Mouse (Mus musculus) liver, adult (tissue): ENCODE data around the gene Mgll.
A peak's percentile ranks its signal among the peaks of the same experiment; 100 is the strongest.

Experiments
- GATA4 ChIP-seq: IDR thresholded peaks from 2 replicates; pipeline ENCODE4 v1.6.1; 2014; ENCODE audit warnings: mild to moderate bottlenecking, low read length; ENCODE audit not compliant: insufficient replicate concordance

The Mgll gene

DNA sequence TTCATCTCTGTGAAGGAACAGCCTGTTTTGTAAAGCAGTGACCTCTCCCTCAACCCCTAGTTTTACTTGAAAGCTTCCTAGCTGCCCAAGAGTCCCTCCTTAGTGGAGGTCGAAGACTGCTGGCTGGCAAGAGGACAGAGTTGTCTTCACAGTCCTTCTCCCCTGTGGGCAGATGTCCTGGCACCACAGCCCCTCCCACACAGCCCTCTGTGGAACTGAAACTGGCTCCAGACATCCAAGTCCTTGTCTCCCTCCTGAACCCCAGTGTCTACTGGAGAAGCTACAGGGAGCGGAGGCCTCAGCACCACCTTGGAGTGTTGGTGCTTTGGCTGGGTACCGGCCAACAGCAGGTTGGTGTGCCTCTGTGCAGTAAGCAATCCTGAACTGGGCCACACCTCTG, 91.3 kb downstream of the Mgll start:
- TF ChIP-seq GATA4, result no peak

DNA sequence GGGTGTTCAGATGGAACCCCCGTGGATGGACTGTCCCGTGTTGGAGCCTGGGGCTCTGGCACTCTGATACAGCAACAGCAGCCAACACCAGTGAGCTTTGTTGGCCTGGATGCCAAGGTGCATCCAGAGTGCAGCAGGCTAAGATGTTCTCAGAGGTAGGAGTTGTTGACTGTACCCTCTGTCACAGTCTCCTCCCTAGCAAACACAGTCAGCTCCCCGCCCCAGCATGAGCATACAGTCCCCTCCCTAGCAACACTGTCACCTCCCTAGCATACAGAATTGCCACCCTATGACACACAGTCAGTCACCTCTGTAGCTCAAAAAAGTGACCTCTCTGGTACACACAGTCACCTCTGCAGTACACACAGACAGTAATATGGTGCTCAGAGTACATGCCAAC, 92.7 kb downstream of the Mgll start:
- no peak for TF ChIP-seq GATA4

DNA sequence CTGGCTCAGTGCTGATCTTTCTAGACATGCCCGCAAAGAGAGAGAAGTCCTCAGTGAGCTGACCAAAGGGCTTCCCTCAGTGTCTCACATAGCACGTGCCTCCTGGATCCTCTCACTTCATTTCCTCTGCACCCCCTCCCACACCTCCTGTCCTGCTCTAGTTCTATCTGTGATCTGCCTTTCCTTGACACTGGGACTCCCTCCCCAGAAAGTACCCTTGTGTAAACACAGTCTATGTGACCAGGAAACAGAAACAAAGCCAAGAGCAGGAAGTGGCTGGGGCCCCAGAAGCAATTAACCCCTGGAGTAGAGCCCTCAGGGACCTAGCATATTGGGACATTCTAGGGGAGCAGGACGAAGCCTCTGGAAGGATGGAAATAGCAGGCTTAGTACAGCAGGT, 96.6 kb downstream of the Mgll start:
- peak; percentile 43; the same call in 1 of the 2 replicates for TF ChIP-seq GATA4

DNA sequence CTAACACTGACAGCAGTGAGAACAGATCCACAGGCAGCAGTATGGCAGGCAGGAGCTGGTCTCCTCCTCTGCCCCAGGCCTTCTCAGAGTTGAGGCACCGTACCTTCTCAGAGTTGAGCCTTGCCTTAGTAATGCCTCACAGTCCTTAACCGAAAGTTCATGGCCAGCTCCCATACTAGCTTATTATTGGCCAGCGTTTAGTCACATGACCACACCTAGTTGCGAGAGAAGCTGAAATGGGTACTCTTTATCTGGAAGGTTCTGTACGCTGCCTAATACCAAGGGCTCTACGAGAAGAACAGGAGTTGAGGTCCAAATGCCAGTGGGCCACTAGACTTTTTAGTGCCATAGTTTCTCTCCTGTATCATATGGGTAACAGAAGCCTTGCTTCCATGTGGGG, 97.1 kb downstream of the Mgll start:
- TF ChIP-seq GATA4, result no peak

DNA sequence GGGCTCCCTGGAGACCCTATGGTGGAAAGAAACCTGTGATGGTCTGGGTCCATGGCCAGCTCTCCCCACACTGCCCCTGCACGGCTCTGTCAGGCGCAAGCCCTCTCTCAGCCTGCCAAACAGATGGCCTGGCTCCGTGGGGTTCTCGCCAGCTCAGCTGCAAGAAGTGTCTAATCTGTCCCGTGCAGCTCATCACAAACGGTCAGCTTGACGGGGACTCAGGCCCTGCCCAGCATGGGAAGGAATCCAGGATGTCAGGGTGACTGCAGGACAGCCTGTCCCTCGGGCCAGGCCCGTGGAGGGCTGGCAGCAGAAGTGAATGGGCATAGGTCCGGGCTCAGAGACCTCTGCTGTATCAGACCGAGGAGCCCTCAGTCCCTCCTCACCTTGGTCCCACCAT, 97.7 kb downstream of the Mgll start:
- TF ChIP-seq GATA4, result no peak

DNA sequence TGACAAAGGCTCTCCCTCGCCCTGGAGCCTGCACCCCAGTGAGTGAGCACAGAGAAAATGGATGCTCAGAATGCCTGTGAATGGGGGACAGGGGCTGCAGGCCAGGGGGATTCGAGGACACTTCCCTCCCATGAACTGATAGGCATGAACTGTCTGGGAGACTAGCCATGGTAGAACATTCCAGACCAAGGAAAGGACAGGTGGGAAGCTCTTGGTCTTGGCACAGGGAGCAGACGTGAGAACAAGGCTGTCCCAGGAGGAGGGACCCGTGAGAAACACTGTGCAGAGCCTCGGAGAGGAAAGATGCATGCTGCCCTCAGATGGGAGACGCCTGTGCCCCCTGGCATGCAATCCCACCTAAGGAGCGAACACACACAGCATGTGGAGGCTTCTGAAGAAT, 100.0 kb downstream of the Mgll start:
- no peak for TF ChIP-seq GATA4

DNA sequence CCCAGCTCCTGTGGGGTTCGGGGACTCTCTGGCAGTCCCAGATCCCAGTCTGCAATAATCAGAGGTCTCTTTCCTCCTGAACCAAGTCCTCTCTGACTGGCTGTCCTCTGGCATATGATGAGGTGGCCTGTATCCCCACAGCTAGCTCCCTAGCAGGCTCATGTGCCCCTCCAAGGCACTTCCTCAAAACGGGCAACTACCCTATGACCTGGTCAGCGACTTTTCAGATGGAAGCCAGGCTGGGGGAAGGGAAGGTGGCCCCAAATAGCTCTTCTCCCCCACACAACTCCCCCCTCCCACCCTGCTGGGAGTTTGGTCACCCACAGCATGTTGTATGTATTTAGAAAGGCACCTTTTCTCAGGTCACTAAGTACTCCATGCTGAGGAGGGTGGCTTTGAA, 101.9 kb downstream of the Mgll start:
- TF ChIP-seq GATA4, result no peak

DNA sequence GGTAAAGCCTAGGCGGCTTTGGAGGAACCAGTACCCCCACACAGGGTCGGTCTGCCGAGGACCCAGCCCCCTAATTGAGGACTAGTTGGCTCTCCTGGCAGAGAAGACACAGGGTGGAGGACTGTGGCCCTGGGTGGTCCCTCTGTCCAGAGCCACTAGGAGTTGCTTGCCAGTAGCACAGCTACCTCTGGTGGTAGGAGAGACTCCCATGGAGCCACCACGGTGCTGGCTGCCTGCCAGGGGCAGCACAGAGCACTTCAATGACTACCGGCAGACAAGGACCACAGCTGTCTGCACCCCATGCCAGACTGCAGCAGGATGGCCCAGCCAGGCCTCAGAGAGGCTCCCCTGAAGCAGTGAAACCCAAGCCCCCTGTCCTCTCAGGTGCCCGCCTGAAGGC, 102.3 kb downstream of the Mgll start:
- no peak for TF ChIP-seq GATA4

DNA sequence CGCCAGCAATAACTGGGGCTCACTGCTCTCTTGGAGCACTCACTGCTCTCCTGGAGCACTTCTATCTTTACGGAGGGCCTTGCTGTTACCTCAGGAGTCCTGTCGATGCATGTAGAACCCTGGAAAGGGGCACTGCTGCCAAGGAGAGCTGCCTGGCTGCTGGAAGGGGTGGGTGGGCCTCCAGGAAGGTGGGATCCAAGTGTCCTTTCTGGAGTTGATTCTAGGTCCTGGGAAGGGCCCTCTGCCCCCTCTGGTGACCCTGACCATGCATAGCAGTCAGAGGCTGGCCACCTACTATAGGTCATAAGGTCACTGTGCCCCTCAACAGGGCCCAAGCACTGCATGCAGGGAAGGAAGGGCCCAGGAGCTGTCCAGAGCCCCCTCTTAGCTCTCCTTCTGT, 102.8 kb downstream of the Mgll start:
- TF ChIP-seq GATA4, result no peak

DNA sequence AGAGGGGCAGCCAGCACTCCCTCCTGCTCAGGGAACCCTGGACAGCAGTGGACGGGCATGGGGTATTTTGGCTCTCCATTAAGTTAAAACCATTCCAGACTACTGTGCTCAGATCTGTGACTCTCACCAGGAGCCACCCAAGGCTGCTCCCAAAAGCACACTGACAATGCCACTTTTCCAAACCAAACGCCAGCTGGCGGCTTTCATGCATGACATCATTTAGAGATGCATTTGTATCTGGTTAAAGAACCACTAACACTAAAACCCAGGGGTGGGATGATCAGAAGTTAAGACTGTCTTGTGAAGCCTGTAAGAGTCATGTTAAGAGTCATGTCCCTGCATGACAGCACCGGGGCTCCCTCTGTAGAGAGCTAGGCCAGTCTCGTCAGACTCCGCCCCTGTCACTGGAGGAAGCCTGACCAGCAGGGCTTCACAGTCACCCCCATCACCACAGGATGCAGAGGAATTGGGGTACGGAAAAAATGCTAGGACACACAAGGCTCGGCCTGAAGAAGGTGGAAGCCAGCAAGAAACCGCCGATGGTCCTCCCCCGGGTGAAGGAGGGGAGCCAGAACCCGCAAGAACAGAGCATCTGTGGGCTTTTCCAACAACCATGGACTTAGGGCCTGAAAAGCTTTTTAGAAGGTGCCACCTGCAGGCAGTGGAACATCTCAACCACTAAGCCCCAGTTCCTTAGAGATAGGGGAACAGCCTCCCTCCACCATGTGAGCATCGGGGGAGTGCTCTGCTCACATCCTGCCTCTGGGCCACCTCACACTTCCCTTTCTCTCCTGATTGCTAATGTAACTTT, 103.4 kb downstream of the Mgll start:
- TF ChIP-seq GATA4, result no peak

DNA sequence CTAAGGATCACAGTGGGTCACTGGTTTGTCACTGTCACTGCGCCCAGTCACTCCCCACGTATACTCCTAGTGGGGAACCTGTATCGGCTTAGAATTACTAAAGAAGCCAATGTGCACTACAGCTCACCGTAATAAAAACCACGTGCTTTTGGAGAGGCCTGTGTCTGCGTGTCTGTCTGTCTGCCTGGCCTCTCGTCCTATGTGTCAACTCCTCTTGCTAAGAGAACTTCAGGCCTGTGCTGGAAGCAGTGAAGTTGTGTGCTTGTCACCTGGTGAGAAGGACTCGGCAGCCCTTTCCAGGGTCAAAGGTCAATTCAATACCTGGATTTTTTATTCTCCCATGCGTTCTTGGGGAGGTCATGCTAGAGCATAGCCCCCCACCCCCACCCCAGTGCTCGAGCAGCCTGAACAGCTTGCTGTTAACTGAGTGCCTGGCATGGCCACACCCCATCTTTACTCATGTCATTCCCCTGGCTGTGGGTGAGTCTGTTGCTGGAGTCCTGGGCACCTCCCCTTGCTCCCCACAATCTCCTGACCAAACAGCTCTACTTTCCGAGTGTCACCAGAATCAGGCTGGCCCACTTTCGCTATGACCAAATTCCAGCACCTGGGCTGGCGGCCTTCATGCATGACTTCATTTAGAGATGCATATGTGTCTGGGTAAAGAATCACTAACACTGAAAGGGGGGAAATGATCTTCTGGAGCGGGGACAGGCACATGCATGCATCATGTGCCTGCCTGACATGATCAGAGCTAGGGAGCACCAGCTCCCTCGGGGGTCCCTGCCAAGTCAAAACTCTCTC, 104.2 kb downstream of the Mgll start:
- TF ChIP-seq GATA4, result no peak

DNA sequence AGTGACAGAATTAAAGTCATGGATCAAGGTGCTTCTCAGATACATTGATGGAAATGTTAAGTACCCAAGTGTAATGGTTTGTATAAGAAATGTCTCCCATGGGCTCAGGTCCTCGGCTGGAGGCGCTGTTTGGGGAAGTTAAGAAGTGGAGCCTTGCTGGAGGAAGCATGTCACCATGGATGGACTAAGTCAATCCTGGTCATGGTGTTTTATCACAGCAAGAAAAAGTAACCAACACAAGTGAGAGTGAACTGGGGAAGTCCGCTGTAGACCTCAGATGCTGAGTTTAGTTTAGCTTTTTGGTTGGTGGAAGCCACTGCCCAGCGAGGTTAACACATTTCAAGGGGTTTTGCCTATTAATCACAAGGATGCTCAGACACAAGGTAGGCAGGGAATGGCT, 105.4 kb downstream of the Mgll start:
- no peak for TF ChIP-seq GATA4

DNA sequence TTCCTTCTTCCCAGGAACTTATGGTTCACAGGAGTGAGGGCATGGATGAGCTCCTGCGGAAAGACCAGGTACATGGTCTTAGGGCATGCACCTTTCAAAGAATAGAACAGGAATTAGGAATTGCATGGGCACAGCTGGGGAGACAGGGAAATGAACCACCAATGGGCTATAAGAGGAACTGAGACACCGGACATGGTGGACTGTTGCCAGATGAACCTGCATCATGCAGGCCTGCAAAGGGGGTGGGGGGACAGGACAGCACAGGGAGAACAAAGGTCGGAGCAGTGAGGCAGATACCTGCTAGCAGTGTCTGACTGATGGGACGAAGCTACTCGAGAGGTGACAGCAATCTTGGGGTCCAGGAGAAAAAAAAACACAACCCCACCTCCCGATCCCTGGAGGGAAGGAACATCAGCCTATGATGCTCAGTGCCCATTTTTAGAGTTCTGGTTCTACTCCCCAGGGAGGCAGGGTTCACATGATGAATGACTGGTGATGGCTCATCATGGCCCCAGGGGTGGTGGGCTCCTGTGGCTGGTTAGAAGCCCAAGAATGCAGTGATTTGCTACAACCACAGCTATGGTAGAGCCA, 106.0 kb downstream of the Mgll start:
- TF ChIP-seq GATA4, result no peak

DNA sequence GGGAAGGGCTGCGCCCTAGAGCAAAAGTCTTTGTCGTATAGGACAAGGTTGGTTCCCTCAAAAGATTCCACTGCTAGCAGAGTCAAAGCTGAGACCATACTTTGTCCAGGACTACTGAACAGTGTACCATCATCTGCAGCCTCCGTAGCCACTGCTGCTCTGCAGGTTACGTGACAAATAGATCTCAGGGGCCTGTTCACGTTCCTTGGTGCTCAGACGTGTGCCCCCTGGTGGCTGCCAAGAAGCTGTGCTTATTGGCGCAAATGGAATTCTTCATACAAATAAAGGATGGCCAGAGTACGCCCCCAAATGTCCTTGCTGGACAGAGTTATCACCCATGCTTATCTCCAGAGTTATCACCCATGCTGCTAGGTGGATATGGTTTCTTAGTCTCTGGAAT, 107.2 kb downstream of the Mgll start:
- no peak for TF ChIP-seq GATA4

DNA sequence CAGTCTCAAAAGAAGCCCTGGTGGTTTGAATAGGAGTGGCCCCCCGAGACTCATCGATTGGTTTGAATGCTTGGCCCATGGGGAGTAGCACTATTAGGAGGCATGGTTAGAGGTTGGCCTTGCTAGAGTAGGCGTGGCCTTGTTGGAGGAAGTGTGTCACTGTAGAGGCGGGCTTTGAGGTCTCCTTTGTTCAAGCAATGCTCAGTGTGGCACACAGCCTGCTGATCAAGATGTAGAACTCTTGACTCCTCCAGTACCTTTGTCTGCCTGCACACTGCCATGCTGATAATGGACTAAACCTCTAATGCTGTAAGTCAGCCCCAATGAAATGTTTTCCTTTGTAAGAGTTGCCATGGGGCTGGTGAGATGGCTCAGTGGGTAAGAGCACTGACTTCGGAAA, 108.5 kb downstream of the Mgll start:
- no peak for TF ChIP-seq GATA4
